14 mouse cellular contexts compared by ENCODE assay signal in the genomic region with DNA sequence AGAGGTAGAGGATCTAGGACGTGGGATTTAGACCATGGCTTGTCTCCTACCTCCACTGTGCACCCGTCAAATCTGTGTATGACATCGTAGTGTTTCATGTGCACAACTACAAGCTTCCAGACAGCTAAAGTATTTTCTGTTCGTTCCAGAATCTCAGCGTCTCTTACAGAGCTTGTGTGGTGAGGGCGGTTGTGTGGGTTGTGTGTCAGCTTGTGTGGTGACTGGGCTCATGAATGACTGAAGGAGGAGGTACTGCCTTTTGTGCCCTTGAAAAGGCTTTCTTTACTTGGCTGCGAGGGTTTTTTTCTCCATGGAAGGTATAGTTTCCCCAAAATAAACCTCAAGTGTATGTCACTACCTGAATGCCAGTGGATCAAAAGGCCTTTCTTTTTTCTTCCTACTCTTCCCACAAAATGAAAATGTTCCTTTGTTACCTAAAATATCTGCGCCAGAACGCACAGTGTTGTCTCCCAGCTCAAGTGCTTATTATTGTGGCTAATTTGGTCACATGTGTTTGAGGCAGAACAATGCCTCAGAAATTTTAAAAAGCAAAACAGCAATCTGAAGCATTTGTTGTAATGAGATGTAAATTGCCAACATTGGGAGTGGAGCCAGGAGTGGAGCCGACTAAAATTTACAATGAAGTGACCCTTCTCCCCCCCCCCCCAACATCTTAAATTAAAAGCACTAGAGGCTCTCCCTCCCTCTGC. TPM values are rescaled to one million over a fixed set of nuclear protein-coding genes. Genes with fewer than 3 reads are reported as not detected.
DNase-seq lines count a peak whose midpoint lies in the region; ATAC-seq lines count a peak whose summit lies in the region.
"Had no signal": no experiment of that assay in that cellular context is flagged by ENCODE, and none has a peak within 500 bp of the region (broad histone marks: within the 10 kb centered on the region; RNA-seq: fewer than 3 reads in every experiment).

No protein-coding gene starts in this region.

- H3K36me3 ChIP-seq in heart, embryonic 14.5 days (ENCODE audit: control insufficient read depth, insufficient read depth, low read length), result peaks cover 16% of the 10 kb centered on the region
- peaks cover 38% of the 10 kb centered on the region for H3K36me3 ChIP-seq in embryonic facial prominence, embryonic 12.5 days
- H3K36me3 ChIP-seq in forebrain, embryonic 16.5 days (ENCODE audit: control insufficient read depth, insufficient read depth), result no peaks in the 10 kb centered on the region
- H3K36me3 ChIP-seq in midbrain, embryonic 13.5 days, result peaks cover 14% of the 10 kb centered on the region

- 60% methylated on average over 10 of the region's 10 CpGs for WGBS in heart, embryonic 14.5 days
- WGBS in embryonic facial prominence, embryonic 12.5 days, result 72% methylated on average over 10 of the region's 10 CpGs
- WGBS in forebrain, embryonic 16.5 days, result 10% methylated on average over 10 of the region's 10 CpGs
- WGBS in midbrain, embryonic 13.5 days, result 34% methylated on average over 10 of the region's 10 CpGs

- ATAC-seq in heart, embryonic 14.5 days (ENCODE audit: insufficient number of reproducible peaks, insufficient read depth, low FRiP score, low read depth), result no peak
- ATAC-seq in embryonic facial prominence, embryonic 12.5 days (ENCODE audit: insufficient number of reproducible peaks, insufficient read depth, low FRiP score, low TSS enrichment), result no peak
- peak; percentile 79 for ATAC-seq in forebrain, embryonic 16.5 days
- ATAC-seq in midbrain, embryonic 13.5 days, result peak; percentile 51
- ATAC-seq: inflammation-experienced regulatory T-cells, adult 6 months had no signal

- H3K27me3 ChIP-seq in heart, embryonic 14.5 days (ENCODE audit: control insufficient read depth, insufficient read depth, low read length), result no peaks in the 10 kb centered on the region
- H3K27me3 ChIP-seq in embryonic facial prominence, embryonic 12.5 days, result no peaks in the 10 kb centered on the region
- H3K27me3 ChIP-seq in forebrain, embryonic 16.5 days (replicated peaks; ENCODE audit: control insufficient read depth, insufficient read depth, low read length), result peaks cover 9% of the 10 kb centered on the region; the same call in 1 of the 2 replicates
- peaks cover 6% of the 10 kb centered on the region; the same call in 1 of the 2 replicates for H3K27me3 ChIP-seq in midbrain, embryonic 13.5 days

- no peaks in the 10 kb centered on the region for H3K9me3 ChIP-seq in heart, embryonic 14.5 days (ENCODE audit: control insufficient read depth, low read length)
- H3K9me3 ChIP-seq in embryonic facial prominence, embryonic 12.5 days, result no peaks in the 10 kb centered on the region
- H3K9me3 ChIP-seq in forebrain, embryonic 16.5 days (ENCODE audit: control insufficient read depth, low read length), result no peaks in the 10 kb centered on the region
- no peaks in the 10 kb centered on the region for H3K9me3 ChIP-seq in midbrain, embryonic 13.5 days
- H3K9me3 ChIP-seq: limb, embryonic 10.5 days had no signal

- H3K4me2 ChIP-seq in heart, embryonic 14.5 days (ENCODE audit: low read length), result no peak overlapping the region
- H3K4me2 ChIP-seq in embryonic facial prominence, embryonic 12.5 days (replicated peaks), result no peak overlapping the region
- H3K4me2 ChIP-seq in forebrain, embryonic 16.5 days (ENCODE audit: low read length), result no peak overlapping the region
- no peak overlapping the region for H3K4me2 ChIP-seq in midbrain, embryonic 13.5 days (replicated peaks)

- intact Hi-C loops in heart, postnatal 14 days (cut with DNase I), result no loop called here
- intact Hi-C loops in gastrocnemius, postnatal 14 days (cut with DNase I; ENCODE audit: low total_unique reads), result no loop called here

- no peak for DNase-seq in heart, postnatal 14 days
- no peak for DNase-seq in adrenal gland, postnatal 10 days
- no peak for DNase-seq in ovary, postnatal 14 days (ENCODE audit: low spot score)
- no peak for DNase-seq in gastrocnemius, postnatal 14 days
- DNase-seq: adrenal gland, postnatal 14 days; cerebellum, postnatal 25 days; heart, adult 11 months; thymus, postnatal 25 days had no signal

- H3K27ac ChIP-seq in heart, embryonic 14.5 days (replicated peaks in 1 of 2; ENCODE audit: control insufficient read depth in 1 of 2, insufficient read depth in 1 of 2, low read depth in 2 of 2, low read length in 2 of 2), result peak overlapping the region; percentile 20 to 56; a peak in 3 of 4 replicates
- H3K27ac ChIP-seq in embryonic facial prominence, embryonic 12.5 days, result peak overlapping the region; percentile 46
- peak overlapping the region; percentile 17 for H3K27ac ChIP-seq in forebrain, embryonic 16.5 days (ENCODE audit: low read length)
- H3K27ac ChIP-seq in midbrain, embryonic 13.5 days, result peak overlapping the region; percentile 82
- H3K27ac ChIP-seq: limb, embryonic 10.5 days had no signal

- no peak overlapping the region for H3K4me3 ChIP-seq in heart, embryonic 14.5 days (ENCODE audit: control insufficient read depth in 1 of 2, insufficient read depth in 1 of 2, low read depth in 1 of 2, low read length in 2 of 2)
- H3K4me3 ChIP-seq in embryonic facial prominence, embryonic 12.5 days, result no peak overlapping the region
- no peak overlapping the region for H3K4me3 ChIP-seq in forebrain, embryonic 16.5 days (replicated peaks; ENCODE audit: low read length)
- H3K4me3 ChIP-seq in midbrain, embryonic 13.5 days (replicated peaks), result no peak overlapping the region
- H3K4me3 ChIP-seq: limb, embryonic 10.5 days had no signal

- H3K9ac ChIP-seq in heart, embryonic 14.5 days (ENCODE audit: low read length), result no peak overlapping the region
- H3K9ac ChIP-seq in embryonic facial prominence, embryonic 12.5 days, result no peak overlapping the region
- H3K9ac ChIP-seq in forebrain, embryonic 16.5 days (replicated peaks; ENCODE audit: low read depth, low read length), result 0 out of 2 replicates have a peak overlapping the region, but pooled peaks have one; percentile 15
- H3K9ac ChIP-seq in midbrain, embryonic 13.5 days (replicated peaks), result no peak overlapping the region

- peaks cover 13 to 34% of the 10 kb centered on the region in 2 experiments for H3K4me1 ChIP-seq in heart, embryonic 14.5 days (ENCODE audit: control insufficient read depth in 2 of 2, insufficient read depth in 2 of 2, low read length in 2 of 2)
- H3K4me1 ChIP-seq in embryonic facial prominence, embryonic 12.5 days, result peaks cover 5% of the 10 kb centered on the region; the same call in 1 of the 2 replicates
- H3K4me1 ChIP-seq in forebrain, embryonic 16.5 days (replicated peaks; ENCODE audit: control insufficient read depth, insufficient read depth, low read length), result peaks cover 26% of the 10 kb centered on the region
- H3K4me1 ChIP-seq in midbrain, embryonic 13.5 days (replicated peaks), result peaks cover 54% of the 10 kb centered on the region
- H3K4me1 ChIP-seq: limb, embryonic 10.5 days had no signal

RNA-seq across cellular contexts. Expression of gene Bend5, which starts 29.3 kb away (rescaled TPM):
- polyA plus RNA-seq in heart, embryonic 14.5 days (2014; fragmentation: Nextera tagmentation; extraction: Ambion mirVana), result 19.9 and 20.3 TPM in 2 replicates
- 1 to 10 TPM; 6.1 to 8.0 TPM for total RNA-seq in heart, postnatal 14 days (2021)
- 60.8 and 62.9 TPM in 2 replicates for polyA plus RNA-seq in embryonic facial prominence, embryonic 12.5 days (2016; fragmentation: Nextera tagmentation; extraction: Ambion mirVana)
- polyA plus RNA-seq in forebrain, embryonic 16.5 days (2015; fragmentation: Nextera tagmentation; extraction: Ambion mirVana), result 53.8 and 54.8 TPM in 2 replicates
- polyA plus RNA-seq in midbrain, embryonic 13.5 days (2015; fragmentation: Nextera tagmentation; extraction: Ambion mirVana), result 71.3 and 71.6 TPM in 2 replicates
- 10 to 100 TPM; 10.5 to 13.0 TPM for total RNA-seq in adrenal gland, postnatal 10 days (2021)
- 1 to 10 TPM in 1 of 2 experiments, under 1 TPM in 1; 0.93 to 1.8 TPM for total RNA-seq in gastrocnemius, postnatal 14 days (2021)

Comparison
In these comparisons a context has a peak if more than half of its experiments do, and no peak if none do; other contexts are left out.
1. ATAC-seq: peak in forebrain, embryonic 16.5 days (single experiment) and midbrain, embryonic 13.5 days (single experiment); none in heart, embryonic 14.5 days (single experiment) and embryonic facial prominence, embryonic 12.5 days (single experiment).
2. H3K27ac ChIP-seq: peak in every context shown above with its lines; median percentile 82 in midbrain, embryonic 13.5 days; 46 in embryonic facial prominence, embryonic 12.5 days; 38 in heart, embryonic 14.5 days; 17 in forebrain, embryonic 16.5 days.